Mouse (Mus musculus) megakaryocyte, embryonic 14.5 days (primary cell): Measurements from ENCODE around the gene Fkbp7.

Experiments used
- FLI1 ChIP-seq: IDR thresholded peaks from 2 replicates; pipeline ENCODE4 v1.6.1; 2012; ENCODE audit warnings: low read length, inconsistent platforms, mixed read lengths
- GATA1 ChIP-seq: IDR thresholded peaks from 3 replicates; pipeline ENCODE4 v1.6.1; 2012; ENCODE audit warnings: mixed read lengths, low read length, inconsistent platforms, borderline replicate concordance

GRCm38 (mm10) chr2:76631600-76631999 is 41.3 kb downstream of the Fkbp7 start:
- TF ChIP-seq GATA1 (no peak), FLI1 (no peak)
